ENCODE assay signal across 24 mouse cellular contexts in genomic region chr10:94183199-94183598, GRCm38 (mm10). TPM values are rescaled to one million over a fixed set of nuclear protein-coding genes. Genes with fewer than 3 reads are reported as not detected.
DNase-seq lines count a peak whose midpoint lies in the region; ATAC-seq lines count a peak whose summit lies in the region.
"Had no signal": no experiment of that assay in that cellular context is flagged by ENCODE, and none has a peak within 500 bp of the region (broad histone marks: within the 10 kb centered on the region; RNA-seq: fewer than 3 reads in every experiment).

No protein-coding gene starts in this region.

- H3K36me3 ChIP-seq in midbrain, embryonic 12.5 days, result peaks cover 48% of the 10 kb centered on the region
- H3K36me3 ChIP-seq in midbrain, embryonic 13.5 days, result peaks cover 31% of the 10 kb centered on the region
- H3K36me3 ChIP-seq in forebrain, embryonic 11.5 days (ENCODE audit: control insufficient read depth, insufficient read depth, low read length), result no peaks in the 10 kb centered on the region
- H3K36me3 ChIP-seq in heart, embryonic 10.5 days, result peaks cover 49% of the 10 kb centered on the region

- no peaks in the 10 kb centered on the region for H3K9me3 ChIP-seq in midbrain, embryonic 12.5 days
- no peaks in the 10 kb centered on the region for H3K9me3 ChIP-seq in midbrain, embryonic 13.5 days
- no peaks in the 10 kb centered on the region for H3K9me3 ChIP-seq in forebrain, embryonic 11.5 days (ENCODE audit: control insufficient read depth, low read length)
- no peaks in the 10 kb centered on the region for H3K9me3 ChIP-seq in heart, embryonic 10.5 days
- H3K9me3 ChIP-seq: embryonic facial prominence, embryonic 12.5 days; embryonic facial prominence, embryonic 15.5 days; forebrain, embryonic 12.5 days; forebrain, embryonic 15.5 days; hindbrain, embryonic 12.5 days; hindbrain, embryonic 15.5 days had no signal

- H3K4me1 ChIP-seq in midbrain, embryonic 12.5 days, result peaks cover 16% of the 10 kb centered on the region; the same call in 1 of the 2 replicates
- H3K4me1 ChIP-seq in midbrain, embryonic 13.5 days (replicated peaks), result peaks cover 17% of the 10 kb centered on the region
- H3K4me1 ChIP-seq in forebrain, embryonic 11.5 days (replicated peaks; ENCODE audit: control insufficient read depth, insufficient read depth, low read length), result peaks cover 5% of the 10 kb centered on the region; the same call in 1 of the 2 replicates
- H3K4me1 ChIP-seq in heart, embryonic 10.5 days, result no peaks in the 10 kb centered on the region
- H3K4me1 ChIP-seq: embryonic facial prominence, embryonic 12.5 days; embryonic facial prominence, embryonic 15.5 days; forebrain, embryonic 15.5 days; hindbrain, embryonic 15.5 days had no signal

- H3K4me3 ChIP-seq in midbrain, embryonic 12.5 days, result no peak overlapping the region
- no peak overlapping the region for H3K4me3 ChIP-seq in midbrain, embryonic 13.5 days (replicated peaks)
- H3K4me3 ChIP-seq in forebrain, embryonic 11.5 days (ENCODE audit: low read depth, low read length), result no peak overlapping the region
- no peak overlapping the region for H3K4me3 ChIP-seq in heart, embryonic 10.5 days
- H3K4me3 ChIP-seq: embryonic facial prominence, embryonic 12.5 days; embryonic facial prominence, embryonic 15.5 days; forebrain, embryonic 12.5 days; forebrain, embryonic 15.5 days; heart, adult 2 months; hindbrain, embryonic 12.5 days; hindbrain, embryonic 15.5 days had no signal

- 22% methylated on average over 4 of the region's 4 CpGs for WGBS in midbrain, embryonic 12.5 days
- WGBS in midbrain, embryonic 13.5 days, result 16% methylated on average over 4 of the region's 4 CpGs
- 34% methylated on average over 4 of the region's 4 CpGs for WGBS in forebrain, embryonic 11.5 days
- WGBS in heart, embryonic 10.5 days, result 40% methylated on average over 4 of the region's 4 CpGs

- no peak overlapping the region for H3K9ac ChIP-seq in midbrain, embryonic 12.5 days (replicated peaks)
- H3K9ac ChIP-seq in midbrain, embryonic 13.5 days (replicated peaks), result no peak overlapping the region
- no peak overlapping the region for H3K9ac ChIP-seq in forebrain, embryonic 11.5 days (ENCODE audit: low read length)
- H3K9ac ChIP-seq: embryonic facial prominence, embryonic 12.5 days; embryonic facial prominence, embryonic 15.5 days; forebrain, embryonic 12.5 days; forebrain, embryonic 15.5 days; hindbrain, embryonic 12.5 days; hindbrain, embryonic 15.5 days had no signal

- ATAC-seq in midbrain, embryonic 12.5 days (ENCODE audit: low FRiP score, low read depth), result no peak
- ATAC-seq in midbrain, embryonic 13.5 days, result no peak
- no peak for ATAC-seq in forebrain, embryonic 11.5 days (replicated peaks; ENCODE audit: low FRiP score)
- ATAC-seq: forebrain, embryonic 15.5 days had no signal

- DNase-seq in 416B (ENCODE audit: low read depth), result peak; percentile 41
- peak; percentile 34 for DNase-seq in MN1 (ENCODE audit: low spot score)
- DNase-seq in retina, embryonic 14.5 days (ENCODE audit: low spot score), result peak; percentile 22
- no peak for DNase-seq in frontal cortex, adult 2 months (ENCODE audit: extremely low spot score in 1 of 2, low spot score in 1 of 2)
- DNase-seq in forebrain, embryonic 11.5 days (ENCODE audit: low spot score), result no peak
- DNase-seq in heart, embryonic 10.5 days (ENCODE audit: low spot score), result no peak
- DNase-seq: adrenal gland, adult 8-10 months; adrenal gland, postnatal 25 days; cerebellum, adult 11 months; cerebellum, adult 2 months; cerebellum, adult 9-11 months; cerebellum, postnatal 25 days; gastrocnemius, postnatal 10 days; gastrocnemius, postnatal 36 days; heart, adult 2 months had no signal

- H3K27me3 ChIP-seq in midbrain, embryonic 12.5 days, result no peaks in the 10 kb centered on the region
- H3K27me3 ChIP-seq in midbrain, embryonic 13.5 days, result no peaks in the 10 kb centered on the region
- no peaks in the 10 kb centered on the region for H3K27me3 ChIP-seq in forebrain, embryonic 11.5 days (ENCODE audit: control insufficient read depth, insufficient read depth, low read length)
- no peaks in the 10 kb centered on the region for H3K27me3 ChIP-seq in heart, embryonic 10.5 days (ENCODE audit: insufficient read depth, poor library complexity, severe bottlenecking)
- H3K27me3 ChIP-seq: embryonic facial prominence, embryonic 12.5 days; embryonic facial prominence, embryonic 15.5 days; forebrain, embryonic 12.5 days; forebrain, embryonic 15.5 days; hindbrain, embryonic 12.5 days; hindbrain, embryonic 15.5 days had no signal

- no peak overlapping the region for H3K4me2 ChIP-seq in midbrain, embryonic 12.5 days (replicated peaks)
- H3K4me2 ChIP-seq in midbrain, embryonic 13.5 days (replicated peaks), result no peak overlapping the region
- no peak overlapping the region for H3K4me2 ChIP-seq in forebrain, embryonic 11.5 days (ENCODE audit: low read depth, low read length, severe bottlenecking)
- H3K4me2 ChIP-seq: embryonic facial prominence, embryonic 12.5 days; embryonic facial prominence, embryonic 15.5 days; forebrain, embryonic 12.5 days; forebrain, embryonic 15.5 days; heart, embryonic 11.5 days; hindbrain, embryonic 12.5 days; hindbrain, embryonic 15.5 days had no signal

- H3K27ac ChIP-seq in midbrain, embryonic 12.5 days (replicated peaks), result peak overlapping the region; percentile 27
- no peak overlapping the region for H3K27ac ChIP-seq in midbrain, embryonic 13.5 days
- H3K27ac ChIP-seq in forebrain, embryonic 11.5 days (ENCODE audit: low read depth, low read length), result no peak overlapping the region
- no peak overlapping the region for H3K27ac ChIP-seq in heart, embryonic 10.5 days
- H3K27ac ChIP-seq: embryonic facial prominence, embryonic 12.5 days; embryonic facial prominence, embryonic 15.5 days; forebrain, embryonic 12.5 days; forebrain, embryonic 15.5 days; heart, adult 2 months; hindbrain, embryonic 12.5 days; hindbrain, embryonic 15.5 days had no signal

RNA-seq across cellular contexts. Expression of gene Ndufa12, which starts 15.3 kb away (rescaled TPM):
- polyA plus RNA-seq in midbrain, embryonic 12.5 days (2016; fragmentation: Nextera tagmentation; extraction: Ambion mirVana), result 429 and 433 TPM in 2 replicates
- 352 and 366 TPM in 2 replicates for polyA plus RNA-seq in midbrain, embryonic 13.5 days (2015; fragmentation: Nextera tagmentation; extraction: Ambion mirVana)
- 249 and 271 TPM in 2 replicates for polyA plus RNA-seq in frontal cortex, adult 2 months (2012; rRNA removed)
- 471 and 486 TPM in 2 replicates for polyA plus RNA-seq in forebrain, embryonic 11.5 days (2014; fragmentation: Nextera tagmentation; extraction: Ambion mirVana)
- polyA plus RNA-seq in heart, embryonic 10.5 days (2016; fragmentation: Nextera tagmentation; extraction: Ambion mirVana), result 612 and 687 TPM in 2 replicates

RNA-seq across cellular contexts. Expression of gene Nr2c1, which starts 35.4 kb away (rescaled TPM):
- polyA plus RNA-seq in midbrain, embryonic 12.5 days (2016; fragmentation: Nextera tagmentation; extraction: Ambion mirVana), result 11.6 and 12.3 TPM in 2 replicates
- polyA plus RNA-seq in midbrain, embryonic 13.5 days (2015; fragmentation: Nextera tagmentation; extraction: Ambion mirVana), result 9.5 and 10.0 TPM in 2 replicates
- 8.6 and 9.2 TPM in 2 replicates for polyA plus RNA-seq in frontal cortex, adult 2 months (2012; rRNA removed)
- polyA plus RNA-seq in forebrain, embryonic 11.5 days (2014; fragmentation: Nextera tagmentation; extraction: Ambion mirVana), result 10.9 and 11.4 TPM in 2 replicates
- 8.8 and 9.3 TPM in 2 replicates for polyA plus RNA-seq in heart, embryonic 10.5 days (2016; fragmentation: Nextera tagmentation; extraction: Ambion mirVana)

Comparison
In these comparisons a context has a peak if more than half of its experiments do, and no peak if none do; other contexts are left out.
1. DNase-seq: peak in 416B (single experiment), MN1 (single experiment) and retina, embryonic 14.5 days (single experiment); none in frontal cortex, adult 2 months (0 of 2), forebrain, embryonic 11.5 days (single experiment) and heart, embryonic 10.5 days (single experiment).